Mouse (Mus musculus) 416B (cell line): ENCODE data around the gene Plxdc1.

ENCODE experiments used
- DNase-seq: peaks from one replicate; pipeline ENCODE4 v3.0.0; 2011; ENCODE audit warnings: low read depth

Gene Plxdc1

DNA sequence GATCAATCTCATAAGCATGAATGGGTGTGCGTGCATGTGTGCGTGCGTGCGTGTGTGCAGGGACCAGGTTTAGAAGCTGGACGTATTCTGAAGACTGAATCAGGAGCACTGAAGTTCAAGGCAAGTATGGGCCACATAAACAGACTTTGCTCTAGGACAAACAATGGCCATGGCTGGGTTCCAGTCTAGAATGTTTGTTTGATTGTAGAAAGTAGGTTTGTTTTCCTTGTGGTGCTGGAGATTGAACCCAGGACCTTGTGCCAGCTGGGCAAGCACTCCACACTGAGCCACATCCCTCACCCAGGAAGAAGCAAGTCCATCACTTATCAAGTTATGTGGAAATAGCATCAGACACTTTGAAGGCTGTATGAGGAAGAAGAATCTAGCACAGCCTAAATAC lies 29.9 kb upstream of the Plxdc1 start:
- DNase-seq, result no peak

DNA sequence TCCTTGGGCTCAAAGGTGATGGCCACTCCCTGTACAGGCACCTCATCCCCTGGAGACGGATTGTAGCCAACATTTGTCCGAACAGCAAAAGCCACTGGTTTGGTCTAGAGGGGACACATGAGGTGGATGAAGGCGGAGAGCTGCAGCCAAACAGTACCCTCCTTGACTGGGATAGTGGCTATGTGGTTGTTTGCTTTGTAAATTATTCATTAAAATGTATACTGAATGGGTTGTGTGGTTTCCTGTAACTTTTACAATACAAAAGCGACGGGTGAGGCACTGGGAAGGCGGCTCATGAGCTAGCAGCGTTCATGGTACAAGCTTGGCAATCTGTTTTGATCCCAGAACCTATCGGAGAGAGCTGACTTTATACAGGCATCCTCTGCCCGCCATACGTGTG lies 26.6 kb upstream of the Plxdc1 start:
- DNase-seq, result no peak

DNA sequence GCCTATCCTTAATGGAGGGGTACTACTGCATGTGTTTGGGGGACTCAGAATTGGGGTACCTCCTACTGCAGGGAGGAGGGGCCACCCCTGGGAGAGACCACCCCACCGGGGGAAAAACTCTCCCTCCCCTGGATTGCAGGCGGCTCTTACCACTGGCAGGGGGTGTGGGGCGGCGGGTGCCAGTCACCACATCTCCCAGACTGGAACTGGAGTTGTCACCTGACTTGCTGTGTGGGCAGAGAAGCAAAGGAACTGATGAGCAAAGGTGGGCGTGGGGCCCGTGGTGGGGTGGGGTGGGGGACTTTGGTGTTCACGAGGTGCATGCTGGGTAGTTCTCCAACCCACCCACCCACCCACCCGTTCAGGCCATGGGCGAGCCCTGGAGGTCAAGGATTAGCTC lies 25.5 kb upstream of the Plxdc1 start:
- DNase-seq, result no peak

DNA sequence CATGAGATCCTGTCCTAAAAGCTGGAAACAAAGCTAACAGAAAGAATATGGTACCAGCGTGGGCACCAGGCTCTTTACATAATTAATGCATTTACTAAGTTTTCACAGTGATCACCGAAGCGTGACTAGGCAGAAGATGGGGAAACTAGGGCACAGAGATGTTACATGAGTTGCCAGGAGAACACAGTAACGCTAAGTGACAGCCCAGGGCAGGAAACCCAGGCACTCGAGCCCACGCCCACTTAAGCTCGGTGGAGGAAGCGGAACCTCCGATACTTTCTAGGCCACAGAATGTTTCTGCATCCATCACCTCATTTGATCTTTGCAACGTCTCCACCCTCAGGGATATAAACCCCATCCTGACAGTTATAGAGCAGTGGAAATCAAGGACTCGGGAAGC lies 21.8 kb upstream of the Plxdc1 start:
- DNase-seq, result no peak

DNA sequence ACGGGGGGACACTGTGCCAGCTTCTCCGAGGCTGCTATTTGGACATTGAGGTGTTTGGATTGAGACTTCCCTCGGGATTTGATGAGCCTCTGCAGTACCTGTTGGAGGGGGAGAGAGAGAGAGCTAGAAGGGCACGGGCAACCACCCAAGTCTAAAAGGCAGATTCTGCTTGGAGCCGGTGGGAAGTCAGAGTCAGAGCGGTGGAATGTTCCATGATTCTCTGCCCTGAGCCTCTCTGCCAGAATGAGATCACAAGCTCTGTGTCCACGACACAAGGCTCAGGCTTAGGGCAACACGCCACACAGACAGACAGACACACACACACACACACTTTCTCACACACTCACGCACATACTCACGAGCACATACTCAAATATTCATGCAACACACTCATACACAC lies 19.4 kb upstream of the Plxdc1 start:
- no peak for DNase-seq

DNA sequence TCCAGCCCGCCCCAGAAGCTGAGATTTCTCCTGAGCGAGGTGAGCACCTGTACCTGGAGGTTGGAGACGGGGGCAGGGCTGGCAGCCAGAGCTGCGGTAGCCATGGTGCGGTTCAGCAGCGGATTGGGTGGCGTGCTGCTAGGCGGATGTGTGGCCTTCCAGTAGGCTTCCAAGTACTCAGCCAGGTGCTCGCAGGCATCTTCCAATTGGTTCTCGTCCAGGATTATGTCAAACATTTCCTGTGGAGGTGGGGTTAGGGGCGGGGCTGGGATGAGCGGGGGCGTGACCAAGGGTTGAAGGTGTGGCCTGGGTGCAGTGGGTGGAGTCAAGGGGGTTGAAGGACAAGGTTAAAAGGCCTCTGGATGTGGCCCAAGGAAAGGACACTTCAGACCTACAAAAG lies 18.8 kb upstream of the Plxdc1 start:
- DNase-seq, result no peak

DNA sequence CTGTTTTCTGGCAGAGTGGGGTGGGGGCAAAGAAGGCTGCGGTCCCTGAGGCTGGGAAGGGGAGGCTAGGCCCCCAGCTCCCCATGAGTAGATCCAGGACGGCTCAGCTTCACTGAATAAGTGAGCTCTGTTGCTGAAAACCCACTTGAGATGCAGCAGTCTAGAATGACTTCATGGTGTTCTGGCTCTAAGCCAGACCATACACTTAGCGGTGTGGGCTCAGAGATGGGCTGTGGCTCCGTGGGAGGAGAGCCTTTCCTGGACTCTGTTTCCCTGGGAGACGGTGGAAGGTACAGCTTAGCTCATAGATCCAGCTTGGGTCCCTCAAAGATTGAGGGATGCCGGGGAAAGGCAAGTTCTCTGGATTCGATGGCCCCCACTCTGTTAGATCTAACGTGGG lies 17.9 kb upstream of the Plxdc1 start:
- DNase-seq, result no peak

DNA sequence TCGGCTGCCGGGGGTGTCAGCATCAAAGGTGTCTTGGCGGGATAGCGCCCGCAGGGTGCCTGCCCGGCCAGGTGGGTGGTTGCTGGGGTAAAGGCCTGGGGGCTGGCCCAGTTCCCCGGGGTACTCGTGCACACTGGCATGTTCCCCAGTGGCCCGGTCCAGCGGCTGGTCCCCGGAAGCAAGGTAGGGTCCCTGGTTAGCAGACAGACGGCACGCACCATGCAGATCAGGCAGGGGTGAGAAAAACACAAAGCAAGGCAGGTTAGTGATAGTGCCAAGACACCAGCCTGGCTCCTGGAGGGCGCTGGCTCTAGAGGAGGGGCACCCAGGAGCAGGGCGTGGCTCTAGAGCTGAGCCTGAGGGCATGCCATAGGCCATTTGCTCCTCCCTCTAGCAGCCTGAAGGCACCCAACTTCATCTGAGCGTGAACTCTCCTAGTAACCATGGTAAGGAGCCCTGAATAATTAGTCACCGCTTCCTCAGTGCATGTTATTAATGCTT lies 17.0 kb upstream of the Plxdc1 start:
- DNase-seq, result no peak

DNA sequence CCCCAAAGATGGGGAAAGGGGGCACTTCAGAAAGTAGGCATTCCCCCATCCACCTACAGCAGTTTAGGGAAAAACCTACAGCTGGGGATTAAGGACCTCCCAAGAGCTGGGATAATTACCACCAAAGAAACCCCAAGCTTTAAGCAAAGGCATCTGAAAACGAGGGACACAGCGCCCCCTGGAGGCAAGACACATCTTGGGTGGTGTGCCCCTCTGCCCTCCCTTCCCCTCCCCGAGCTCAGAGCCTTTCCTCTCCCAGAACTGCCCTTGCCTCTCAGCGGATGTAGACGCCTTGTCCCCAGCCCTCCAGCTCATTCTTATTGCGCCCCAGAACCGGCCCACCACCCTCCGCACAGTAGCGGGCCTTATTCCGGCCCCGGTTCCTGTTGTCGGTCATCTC lies 16.4 kb upstream of the Plxdc1 start:
- DNase-seq, result peak; percentile 68

DNA sequence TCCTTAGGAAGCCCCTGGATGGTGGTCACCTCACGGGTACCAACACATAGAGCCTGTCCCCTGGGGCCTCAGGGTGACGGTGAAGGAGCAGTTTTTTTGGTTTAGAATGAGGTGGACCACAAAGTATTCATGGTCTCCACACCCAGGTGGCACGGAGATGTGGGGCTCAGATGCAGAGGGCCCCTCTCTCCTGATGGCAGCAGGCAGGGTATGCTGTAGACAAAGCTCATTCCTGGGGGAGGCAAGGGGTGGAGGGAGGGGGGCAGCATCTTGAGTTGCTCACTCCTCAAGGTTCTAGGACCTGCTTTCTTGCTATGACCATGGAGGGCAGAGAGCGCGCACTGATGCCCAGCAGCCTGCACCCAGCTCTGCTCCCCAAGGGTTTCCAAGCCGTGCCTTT lies 15.7 kb upstream of the Plxdc1 start:
- DNase-seq, result no peak

DNA sequence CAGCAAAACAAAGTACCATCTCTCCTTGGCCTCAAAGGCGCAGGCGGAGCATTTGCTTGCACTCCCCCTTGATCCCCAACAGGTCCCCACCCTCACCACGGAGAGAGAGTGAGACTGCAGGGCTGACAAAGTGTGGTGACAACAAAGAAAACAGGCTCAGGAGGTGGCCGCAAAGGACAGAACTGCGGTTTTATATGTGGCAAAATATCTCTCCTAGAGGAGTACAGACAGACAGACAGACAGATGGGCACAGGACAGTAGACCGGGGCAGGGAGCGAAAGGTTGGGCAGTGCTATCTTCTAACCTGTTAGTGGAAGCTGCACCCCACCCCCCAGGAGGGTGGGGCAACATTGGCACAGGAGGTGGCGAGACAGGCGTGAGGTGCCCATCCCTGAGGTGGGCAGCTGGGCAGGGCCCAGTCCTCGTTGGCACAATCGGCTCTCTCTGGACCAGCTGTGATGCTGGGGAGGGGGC lies 15.1 kb upstream of the Plxdc1 start:
- DNase-seq, result no peak

DNA sequence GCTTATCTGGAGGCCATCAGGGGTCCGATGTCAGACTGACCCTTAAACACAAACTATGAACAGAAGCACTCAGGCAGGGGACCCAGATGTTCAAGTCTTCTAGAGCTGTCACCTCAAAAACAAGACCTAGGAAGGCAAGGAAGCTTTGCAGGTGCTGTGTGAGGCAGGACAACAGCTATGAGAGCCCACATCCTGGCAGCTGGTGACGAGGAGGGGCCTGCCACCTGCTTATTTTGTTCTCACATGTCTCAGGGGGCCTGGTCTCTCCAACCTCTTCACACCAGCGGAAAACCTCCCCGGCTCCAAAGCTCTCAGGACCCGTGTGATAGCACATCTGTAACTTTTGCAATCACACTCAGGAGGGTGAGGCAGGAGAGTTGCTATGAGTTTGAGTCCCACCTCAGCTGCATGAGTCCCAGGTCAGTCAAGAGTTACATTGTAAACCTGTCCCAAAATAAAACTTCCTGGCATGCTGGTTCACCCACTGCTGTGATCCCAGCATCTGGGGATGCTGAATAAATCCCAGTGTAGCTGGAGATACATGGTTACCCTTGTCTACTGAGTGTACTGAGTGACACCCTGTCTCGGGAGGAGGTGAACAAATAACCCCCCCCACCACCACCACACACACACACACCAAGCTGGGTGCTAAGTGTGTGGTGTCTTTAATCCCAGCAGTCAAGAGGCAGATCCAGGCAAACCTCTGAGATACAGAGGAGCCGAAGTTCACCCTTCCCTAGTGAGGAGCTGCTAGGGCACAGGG lies 14.3 kb upstream of the Plxdc1 start:
- DNase-seq, result no peak

DNA sequence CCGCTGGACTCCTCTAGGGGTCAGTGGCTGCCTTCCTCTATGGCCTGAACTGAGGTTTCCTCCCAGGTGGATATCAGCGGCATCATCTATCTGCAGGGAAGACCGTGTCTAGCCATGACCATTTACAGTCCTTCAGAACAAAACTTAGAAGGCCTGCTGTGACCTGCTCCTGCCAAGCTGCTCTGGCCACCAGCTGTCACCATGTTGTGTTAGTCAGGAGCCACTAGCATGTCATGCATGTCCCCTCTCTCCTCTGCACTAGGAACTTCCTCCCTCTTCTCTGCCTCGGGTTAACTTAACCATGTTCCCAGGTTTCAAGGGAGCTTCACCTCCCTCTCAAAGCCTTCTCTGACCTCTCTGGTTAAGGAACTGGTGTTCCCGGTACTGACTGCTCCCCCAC lies 13.5 kb upstream of the Plxdc1 start:
- no peak for DNase-seq

DNA sequence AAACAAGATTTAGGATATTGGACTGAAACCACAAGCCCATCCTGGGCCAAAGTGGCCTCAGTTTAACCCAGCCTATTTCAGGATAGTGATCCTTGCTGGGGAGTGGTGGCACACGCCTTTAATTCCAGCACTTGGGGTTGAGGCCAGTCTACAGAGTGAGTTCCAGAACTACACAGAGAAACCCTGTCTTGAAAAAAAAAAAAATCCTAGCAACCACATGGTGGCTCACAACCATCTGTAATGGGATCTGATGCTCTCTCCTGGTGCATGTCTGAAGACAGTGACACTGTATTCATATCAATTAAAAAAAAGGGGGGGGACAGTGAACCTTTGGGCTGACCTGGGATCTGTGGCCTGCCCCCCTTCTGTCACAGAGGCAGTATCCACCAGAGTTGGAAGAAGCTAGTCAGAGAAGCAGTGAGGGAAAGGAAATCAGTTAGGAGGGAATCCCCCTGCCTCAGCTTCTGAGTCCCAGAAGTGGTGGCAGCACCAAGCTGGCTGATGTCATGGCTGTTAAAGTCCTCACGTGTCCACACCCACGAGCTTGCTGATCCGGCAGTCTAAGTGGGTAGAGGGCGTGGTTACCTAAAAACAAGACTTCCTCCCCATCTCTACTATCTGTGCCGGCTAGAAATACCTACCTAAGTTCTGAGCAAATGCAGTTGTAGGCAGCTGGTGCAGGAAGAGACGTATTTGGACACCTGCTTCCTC lies 12.8 kb upstream of the Plxdc1 start:
- no peak for DNase-seq

DNA sequence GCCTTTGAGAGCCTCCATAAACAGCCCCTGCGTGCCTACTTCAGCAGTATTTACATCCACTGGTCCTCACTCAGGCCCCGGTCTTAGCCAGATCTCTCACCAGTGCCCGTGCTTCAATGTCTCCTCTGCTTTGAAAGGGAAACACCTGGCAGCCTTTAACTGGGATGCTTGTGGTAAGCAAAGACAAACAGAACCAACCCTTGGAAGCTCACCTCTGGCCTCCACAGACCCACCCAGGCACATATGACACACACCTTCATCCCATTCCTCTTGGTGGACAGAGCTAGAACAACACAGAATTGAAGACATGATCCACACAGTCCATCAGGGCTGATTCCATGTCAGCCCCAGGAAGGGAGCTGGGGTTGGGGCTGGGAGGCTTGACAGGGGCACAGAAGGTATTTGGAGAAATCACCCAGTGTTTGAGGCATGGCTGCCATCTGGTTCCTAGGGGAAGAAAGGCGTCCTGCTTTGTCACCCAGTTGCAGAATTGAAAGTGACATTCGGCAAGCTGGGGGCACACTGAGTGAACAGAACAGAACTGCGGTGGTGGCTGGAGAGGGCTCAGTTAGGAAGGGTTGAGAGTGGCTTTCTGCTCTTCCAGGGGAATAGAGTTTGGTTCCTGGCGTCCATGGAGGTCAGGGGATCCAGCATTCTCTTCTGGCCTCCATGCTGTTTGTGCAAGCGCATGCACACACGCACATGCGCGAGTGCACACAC lies 12.0 kb upstream of the Plxdc1 start:
- DNase-seq, result no peak

DNA sequence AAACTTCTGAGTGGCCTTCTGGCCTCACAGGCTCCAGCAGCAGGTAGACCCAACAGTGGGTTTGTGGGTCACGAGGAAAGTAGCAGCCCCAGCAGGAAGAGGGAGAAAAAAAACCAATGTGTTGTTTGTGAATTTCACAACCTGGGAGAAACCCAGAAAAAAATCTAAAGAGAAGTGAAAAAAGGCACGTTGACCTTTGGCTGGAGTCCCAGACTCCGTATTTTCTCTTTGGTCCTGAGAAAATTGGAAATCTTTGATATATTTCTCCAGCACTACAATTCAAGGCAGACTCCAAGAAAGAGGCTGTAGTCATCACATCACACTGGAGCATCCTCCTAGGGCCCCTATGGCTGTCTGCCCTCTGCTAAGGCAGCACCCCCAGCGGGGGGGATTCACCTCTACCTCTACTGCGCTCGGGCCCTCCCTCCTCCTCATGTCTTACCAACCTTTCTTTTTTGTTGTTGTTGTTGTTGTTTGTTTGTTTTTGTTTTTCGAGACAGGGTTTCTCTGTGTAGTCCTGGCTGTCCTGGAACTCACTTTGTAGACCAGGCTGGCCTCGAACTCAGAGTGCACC lies 11.2 kb upstream of the Plxdc1 start:
- DNase-seq, result no peak

DNA sequence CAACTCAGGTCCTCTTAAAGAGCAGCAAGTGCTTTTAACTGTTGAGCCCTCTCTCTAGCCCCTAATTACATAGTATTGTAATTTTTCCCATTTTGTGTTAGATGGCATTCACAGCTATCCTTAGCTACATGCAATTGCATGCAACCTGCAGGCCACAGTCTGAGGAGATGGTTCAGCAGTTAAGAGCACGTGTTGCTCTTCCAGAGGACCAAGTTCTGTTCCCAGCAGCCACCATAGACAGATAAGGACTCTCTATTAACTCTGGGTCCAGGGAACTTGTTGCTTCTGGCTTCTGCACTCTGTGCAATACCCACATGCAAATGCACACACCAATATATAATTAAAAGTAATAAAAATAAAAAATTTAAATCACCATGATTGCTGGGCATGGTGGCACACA lies 10.4 kb upstream of the Plxdc1 start:
- DNase-seq, result no peak

DNA sequence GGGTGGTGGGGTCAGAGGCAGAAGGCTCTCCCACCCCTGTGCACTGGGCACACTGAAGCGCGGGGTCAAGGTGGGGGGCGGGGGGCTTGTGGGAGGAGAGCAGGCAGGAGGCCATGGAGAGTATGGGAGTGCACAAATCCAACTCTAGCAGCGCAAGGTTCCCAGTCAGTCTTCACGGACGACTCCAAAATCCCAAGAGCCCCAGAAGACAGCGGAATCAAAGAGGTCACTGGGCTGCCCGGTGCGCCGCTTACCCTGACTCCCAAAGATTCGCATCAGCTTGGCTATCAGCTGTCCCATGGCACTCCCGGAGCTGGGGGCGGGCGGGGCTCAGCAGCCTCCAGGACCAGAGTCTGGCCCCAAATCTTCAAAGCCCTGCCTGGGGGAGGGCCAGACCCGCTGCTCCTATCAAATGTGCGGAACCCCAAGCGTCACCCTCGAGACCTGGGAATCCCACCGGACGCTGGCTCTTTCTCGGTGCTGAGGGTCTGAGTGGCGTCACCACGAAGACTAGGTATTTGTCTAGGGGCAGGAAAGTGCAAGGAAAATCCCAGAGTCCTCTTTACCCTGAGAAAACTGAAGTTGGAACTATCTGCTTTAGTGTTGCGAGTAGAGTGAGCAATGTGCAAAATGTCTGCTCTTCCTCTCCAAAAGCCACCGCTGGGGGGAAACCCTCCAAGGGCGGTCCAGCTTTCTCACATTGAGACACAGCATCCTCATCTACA lies 9.5 kb upstream of the Plxdc1 start, which contains the start of gene Arl5c:
Gene Arl5c (minus strand): TSS at position 618 of the 725 bp plus-strand sequence.
- no peak for DNase-seq

DNA sequence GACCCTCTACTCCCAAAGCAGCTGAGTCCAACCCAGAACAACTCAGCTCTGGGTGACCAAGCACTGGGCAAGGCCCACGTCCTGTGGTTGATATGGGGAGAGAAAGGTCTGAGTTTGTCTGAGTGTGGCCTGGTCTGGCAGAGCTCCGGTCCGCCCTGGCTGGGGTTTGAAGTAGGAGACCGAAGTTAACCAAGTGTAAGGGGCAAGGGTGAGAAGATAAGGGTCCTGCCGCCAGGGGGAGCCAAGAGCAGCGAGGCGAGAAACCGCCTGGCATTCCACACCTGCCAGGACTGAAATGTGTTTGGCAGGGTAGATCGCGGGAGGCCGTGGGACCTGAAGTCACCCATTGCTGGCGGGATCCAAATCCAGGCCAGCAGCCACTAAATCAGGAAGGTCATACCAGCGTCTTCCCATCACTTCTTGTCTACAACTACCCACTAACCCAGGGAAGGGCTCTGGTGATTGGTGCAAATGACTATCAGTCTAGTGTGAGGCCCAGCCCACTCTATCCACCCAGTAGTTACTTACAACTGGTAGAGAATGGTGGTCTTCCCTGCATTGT lies 8.4 kb upstream of the Plxdc1 start:
- DNase-seq, result peak; percentile 76

DNA sequence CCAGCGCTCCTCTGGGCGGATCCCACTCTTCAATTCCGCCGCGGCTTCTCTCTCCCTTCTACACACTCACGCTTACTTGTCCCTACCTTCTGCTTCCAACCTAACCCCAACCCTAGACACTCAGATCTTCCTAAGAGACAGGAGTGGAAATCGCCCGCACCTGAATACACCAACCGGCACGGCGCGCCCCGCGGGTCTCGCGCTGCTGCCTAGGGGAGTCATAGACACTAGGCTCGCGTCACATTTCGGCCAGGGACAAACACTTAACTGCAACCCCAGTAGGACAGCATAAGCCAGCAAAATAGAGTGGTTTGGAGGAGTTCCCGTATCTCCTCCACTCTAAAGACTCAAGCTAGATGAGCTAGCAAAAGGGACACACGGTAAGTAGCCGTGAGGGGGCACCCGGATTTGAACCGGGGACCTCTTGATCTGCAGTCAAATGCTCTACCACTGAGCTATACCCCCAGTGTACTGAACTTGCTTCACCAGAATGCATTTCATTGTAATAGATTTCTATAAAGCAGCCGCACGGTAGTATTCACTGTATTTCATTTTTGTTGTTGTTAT lies 2.4 kb upstream of the Plxdc1 start:
- DNase-seq, result peak; percentile 96
